Mouse (Mus musculus): ENCODE measurements around the gene Wdr77. TPM values are rescaled to one million over a fixed set of nuclear protein-coding genes. Genes with fewer than 3 reads are reported as not detected.
"Not testable (repeated sequence)": the region's sequence is repeated elsewhere in the genome, so short reads cannot be mapped to it uniquely, and the experiment has no call there.

Wdr77 gene
- total RNA-seq, 2 experiments from 2014 or later: 45.4 to 50.6 TPM

DNA sequence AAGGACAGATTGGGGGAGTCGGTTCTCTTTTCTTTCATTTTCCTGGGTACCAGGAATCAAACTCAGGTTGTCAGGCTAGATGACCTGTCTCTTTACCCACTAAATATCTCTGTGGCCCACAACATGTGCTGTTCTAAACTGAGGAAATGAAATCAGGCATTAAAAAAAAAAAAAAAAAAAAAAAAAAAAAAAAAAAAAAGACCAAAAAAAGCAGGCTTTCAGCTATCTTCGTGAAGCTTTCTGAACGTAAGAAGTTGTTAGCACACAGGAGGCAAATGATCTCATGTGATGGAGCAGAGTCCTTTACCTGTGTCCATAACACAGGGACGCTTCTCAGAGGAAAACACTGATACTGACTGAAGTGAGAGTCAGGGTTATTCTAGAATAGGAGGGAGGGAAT lies 23.1 kb upstream of the Wdr77 start:
- no peak for DNase-seq (ENCODE audit: low spot score in 2 of 2)

GRCm38 (mm10) chr3:105951348-105951747 lies 7.8 kb upstream of the Wdr77 start:
- no peak for DNase-seq (ENCODE audit: low spot score in 2 of 2)

GRCm38 (mm10) chr3:105957235-105957634 lies 1.9 kb upstream of the Wdr77 start:
- no peak for DNase-seq (ENCODE audit: low spot score in 2 of 2)

DNA sequence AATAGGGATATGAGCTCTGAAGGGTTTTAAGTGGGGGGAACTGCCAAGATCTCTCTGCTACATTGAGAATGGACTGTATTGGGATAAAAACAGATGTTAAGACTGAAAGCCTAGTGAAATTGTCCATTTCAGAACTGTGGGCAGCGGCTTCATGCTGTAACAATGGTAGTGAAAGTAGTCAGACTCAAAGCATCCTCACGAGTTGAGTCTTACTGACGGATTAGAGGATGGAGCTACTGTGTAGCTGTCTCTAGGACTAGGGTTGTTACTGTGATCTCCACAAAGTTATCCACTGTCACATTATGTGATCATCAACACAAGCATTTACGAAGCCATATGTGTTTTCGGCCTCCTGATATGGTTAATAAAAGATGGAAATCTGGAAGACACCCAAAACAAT lies 965 bp upstream of the Wdr77 start:
- no peak for DNase-seq (ENCODE audit: low spot score in 2 of 2)

- no peak for DNase-seq (ENCODE audit: low spot score in 2 of 2)
Observed at GRCm38 (mm10) chr3:105959585-105959984, 416 bp downstream of the Wdr77 start.

- DNase-seq (ENCODE audit: low spot score in 2 of 2): no peak
Observed at GRCm38 (mm10) chr3:105959999-105960398, 830 bp downstream of the Wdr77 start, which contains the start of gene Atp5f1. TSS of gene Atp5f1 (minus strand) at chr3:105960099.

DNA sequence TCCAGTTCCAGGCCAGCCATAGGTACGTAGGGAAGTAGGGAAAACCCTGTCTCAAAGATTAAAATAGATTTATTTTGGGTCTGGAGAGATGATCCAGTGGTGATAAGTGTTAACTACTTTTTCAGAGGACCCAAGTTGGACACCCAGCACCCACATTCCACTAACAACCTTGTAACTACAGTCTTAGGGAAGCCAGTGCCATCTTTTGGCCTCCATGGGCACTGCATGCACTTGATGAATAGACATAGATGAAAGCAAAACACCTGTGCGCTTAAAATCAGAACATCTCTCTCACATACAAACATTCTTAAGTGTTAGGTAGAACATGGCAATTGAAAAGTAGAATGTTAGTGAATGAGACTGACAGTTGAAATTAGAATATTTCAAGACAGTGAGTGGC lies 1.5 kb downstream of the Wdr77 start:
- DNase-seq (ENCODE audit: low spot score in 2 of 2): no peak

DNA sequence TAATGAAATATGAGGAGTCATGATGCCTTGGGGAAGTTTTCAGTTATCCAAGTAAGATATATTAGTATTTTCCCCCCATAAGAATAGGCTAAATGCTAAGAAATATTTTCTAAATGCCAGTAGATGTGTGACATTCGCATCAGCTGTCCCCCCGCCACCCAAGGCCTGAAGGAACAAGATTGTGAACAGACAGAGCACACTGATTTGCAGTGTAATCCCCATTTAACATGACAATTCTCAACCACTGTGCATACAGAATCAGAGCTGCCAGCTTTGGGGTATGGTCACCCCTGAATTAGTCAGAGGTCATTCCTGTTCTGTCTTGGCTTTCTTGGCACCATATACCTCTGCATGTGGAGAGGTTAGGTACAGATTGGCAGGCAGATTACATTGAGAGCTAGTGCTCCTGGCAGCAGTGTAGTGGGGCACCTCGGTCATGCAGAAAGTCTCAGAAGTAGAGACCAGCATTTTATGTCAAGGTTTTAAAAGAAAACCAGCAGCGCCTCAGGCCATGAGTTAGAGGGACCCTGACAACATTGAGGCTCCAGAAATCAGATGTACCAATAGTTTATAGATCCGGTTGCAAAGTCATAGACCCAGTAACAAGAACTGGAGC lies 12.8 kb downstream of the Wdr77 start:
- DNase-seq (ENCODE audit: low spot score in 2 of 2): no peak

DNA sequence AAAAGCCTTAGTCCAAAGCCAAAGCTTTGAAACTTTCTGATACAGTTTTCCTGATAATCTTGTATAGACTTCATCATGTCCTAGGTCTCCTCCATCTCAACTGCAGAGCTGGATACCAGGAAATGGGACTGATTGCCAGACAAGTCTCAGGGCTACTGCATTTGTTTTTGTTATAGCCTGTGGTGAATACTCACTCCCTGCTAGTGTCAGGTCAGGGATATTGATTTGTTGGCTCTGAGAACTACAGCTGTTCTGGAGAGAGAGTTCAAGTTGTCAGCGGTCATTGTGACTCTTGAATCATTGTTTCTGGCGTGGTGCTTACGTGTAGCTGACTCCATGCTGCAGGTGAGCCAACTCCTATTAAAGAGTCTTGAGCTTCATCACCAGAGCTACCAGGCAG lies 14.2 kb downstream of the Wdr77 start, which contains the start of gene Ovgp1:
Gene Ovgp1 (plus strand): TSS at position 301 of the 400 bp plus-strand sequence.
- no peak for DNase-seq (ENCODE audit: low spot score in 2 of 2)

DNA sequence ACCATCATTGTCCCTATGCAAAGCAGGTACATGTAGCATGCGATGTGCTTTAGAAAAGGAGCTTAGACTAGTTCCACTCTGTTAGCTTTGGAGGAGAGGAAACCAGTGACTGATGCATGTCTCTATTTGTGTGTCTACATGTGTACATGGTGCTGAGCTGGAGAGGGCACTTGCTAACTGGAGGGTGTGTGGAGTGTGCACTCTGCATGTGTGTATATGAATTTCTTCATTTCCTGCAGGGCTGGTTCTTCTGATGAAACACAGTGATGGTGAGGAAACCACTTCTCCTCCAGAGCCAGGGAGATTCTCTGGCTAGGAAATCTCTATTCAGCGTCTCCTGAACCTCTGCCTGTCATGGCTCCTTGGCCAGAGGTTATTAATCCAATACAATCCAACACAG lies 15.0 kb downstream of the Wdr77 start:
- no peak for DNase-seq (ENCODE audit: low spot score in 2 of 2)

GRCm38 (mm10) chr3:105989611-105990010 lies 30.4 kb downstream of the Wdr77 start:
- DNase-seq (ENCODE audit: low spot score in 2 of 2): not testable (repeated sequence)

- DNase-seq (ENCODE audit: low spot score in 2 of 2): peak in 1 of 2 experiments; percentile 50
Observed at GRCm38 (mm10) chr3:105991653-105992283, 32.6 kb downstream of the Wdr77 start.

GRCm38 (mm10) chr3:105994730-105995129 lies 35.6 kb downstream of the Wdr77 start:
- no peak for DNase-seq (ENCODE audit: low spot score in 2 of 2)

DNA sequence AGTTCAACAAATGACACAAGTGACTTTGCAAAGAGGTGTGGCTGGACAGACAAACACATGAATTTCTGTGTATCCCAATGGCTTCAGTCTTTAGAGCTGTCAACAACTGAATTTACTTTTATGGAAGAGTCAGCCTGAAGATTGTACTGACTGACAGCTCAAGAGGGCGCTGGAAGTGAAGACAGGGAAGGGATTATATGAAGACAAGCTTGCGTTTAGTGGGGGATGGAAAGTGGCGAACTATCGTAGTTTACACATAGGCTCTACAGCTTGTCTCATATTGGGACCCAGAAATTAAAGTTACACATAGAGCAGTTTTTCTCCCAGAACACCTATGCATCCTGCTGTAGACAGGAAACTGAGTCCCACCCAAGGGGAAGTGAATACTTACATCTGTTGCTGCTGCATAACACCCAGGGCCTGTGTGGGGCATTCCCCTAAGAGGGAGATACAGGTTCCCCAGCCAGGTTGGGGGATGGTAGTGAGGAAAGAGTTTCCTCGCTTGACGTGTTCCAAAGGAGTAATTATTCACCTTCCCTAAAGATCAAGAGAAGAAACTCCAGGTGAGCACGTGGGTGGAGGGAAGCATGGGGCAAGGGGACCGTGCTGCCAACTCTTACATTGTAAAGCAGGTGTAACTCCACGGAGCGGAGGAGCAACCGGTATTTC lies 41.7 kb downstream of the Wdr77 start:
- no peak for DNase-seq (ENCODE audit: low spot score in 2 of 2)

GRCm38 (mm10) chr3:106001416-106002370 lies 42.5 kb downstream of the Wdr77 start:
- DNase-seq (ENCODE audit: low spot score in 2 of 2): no peak

DNA sequence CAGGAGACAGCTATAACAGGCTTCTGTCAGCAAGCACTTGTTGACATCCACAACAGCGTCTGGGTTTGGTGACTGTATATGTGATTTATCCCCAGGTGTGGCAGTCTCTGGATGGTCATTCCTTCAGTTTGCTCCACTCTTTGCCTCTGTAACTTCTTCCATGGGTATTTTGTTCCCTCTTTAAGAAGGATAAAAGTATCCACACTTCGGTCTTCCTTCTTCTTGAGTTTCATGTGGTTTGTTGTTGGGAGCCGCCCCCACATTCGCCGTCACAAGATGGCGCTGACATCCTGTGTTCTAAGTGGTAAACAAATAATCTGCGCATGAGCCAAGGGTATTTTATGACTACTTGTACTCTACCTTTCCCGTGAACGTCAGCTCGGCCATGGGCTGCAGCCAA lies 44.2 kb downstream of the Wdr77 start:
- DNase-seq (ENCODE audit: low spot score in 2 of 2): not testable (repeated sequence)

- DNase-seq (ENCODE audit: low spot score in 2 of 2): no peak
Observed at GRCm38 (mm10) chr3:106014546-106014945, 55.4 kb downstream of the Wdr77 start, which contains the start of gene Pifo. TSS of gene Pifo (minus strand) at chr3:106014646.
